ENCODE assay signal across 23 mouse cellular contexts in genomic region chr9:76915093-76915661, GRCm38 (mm10).
DNase-seq lines count a peak whose midpoint lies in the region; ATAC-seq lines count a peak whose summit lies in the region.
"Had no signal": no experiment of that assay in that cellular context is flagged by ENCODE, and none has a peak within 500 bp of the region (broad histone marks: within the 10 kb centered on the region; RNA-seq: fewer than 3 reads in every experiment).

No protein-coding gene starts in this region.

- DNase-seq in adrenal gland, adult 2 months, result peak; percentile 2
- no peak for DNase-seq in adrenal gland, postnatal 36 days
- no peak for DNase-seq in heart, postnatal 25 days (ENCODE audit: low spot score)
- DNase-seq in heart, postnatal 10 days, result peak; percentile 3 to 18
- no peak for DNase-seq in spleen, postnatal 36 days (ENCODE audit: low spot score in 2 of 2)
- no peak for DNase-seq in B cell, adult 2 months
- DNase-seq: adrenal gland, postnatal 14 days; cerebellum, adult 11-12 months; cerebellum, postnatal 14 days; embryo, embryonic 11 days; kidney, postnatal 4 days; lung, embryonic 14.5 days; right cerebral cortex, postnatal 4 days; thymus, postnatal 14 days had no signal

- no peaks in the 10 kb centered on the region for H3K36me3 ChIP-seq in heart, embryonic 13.5 days
- H3K36me3 ChIP-seq: hindbrain, embryonic 13.5 days; limb, embryonic 12.5 days; liver, embryonic 12.5 days; midbrain, embryonic 10.5 days had no signal

- H3K9me3 ChIP-seq in heart, embryonic 13.5 days, result no peaks in the 10 kb centered on the region
- H3K9me3 ChIP-seq: hindbrain, embryonic 13.5 days; limb, embryonic 12.5 days; liver, embryonic 12.5 days; midbrain, embryonic 10.5 days had no signal

- H3K4me1 ChIP-seq in heart, embryonic 13.5 days, result peaks cover 9% of the 10 kb centered on the region
- peaks cover 4% of the 10 kb centered on the region for H3K4me1 ChIP-seq in brown adipose tissue, adult 24 weeks (ENCODE audit: control insufficient read depth, insufficient read depth, insufficient read length, low read length)
- H3K4me1 ChIP-seq: hindbrain, embryonic 13.5 days; limb, embryonic 12.5 days; liver, embryonic 12.5 days; midbrain, embryonic 10.5 days had no signal

- no peaks in the 10 kb centered on the region for H3K27me3 ChIP-seq in heart, embryonic 13.5 days (replicated peaks)
- H3K27me3 ChIP-seq: CH12.LX; hindbrain, embryonic 13.5 days; limb, embryonic 12.5 days; liver, embryonic 12.5 days had no signal

- peak overlapping the region; percentile 5; the same call in 1 of the 2 replicates for H3K27ac ChIP-seq in heart, embryonic 13.5 days (replicated peaks)
- peak overlapping the region; percentile 62 for H3K27ac ChIP-seq in brown adipose tissue, adult 24 weeks (replicated peaks; ENCODE audit: low read depth, low read length)
- H3K27ac ChIP-seq: heart, adult 2 months; hindbrain, embryonic 13.5 days; limb, embryonic 12.5 days; liver, embryonic 12.5 days; macrophage; midbrain, embryonic 10.5 days had no signal

- H3K9ac ChIP-seq in heart, embryonic 13.5 days, result no peak overlapping the region
- H3K9ac ChIP-seq: hindbrain, embryonic 13.5 days; limb, embryonic 12.5 days; liver, embryonic 12.5 days; lung, embryonic 14.5 days had no signal

- 0 out of 2 replicates have a peak overlapping the region, but pooled peaks have one; percentile 22 for H3K4me2 ChIP-seq in heart, embryonic 13.5 days
- H3K4me2 ChIP-seq: hindbrain, embryonic 13.5 days; limb, embryonic 12.5 days; liver, embryonic 12.5 days; lung, embryonic 14.5 days had no signal

- 44% methylated on average over 5 of the region's 5 CpGs for whole genome bisulfite sequencing in heart, embryonic 13.5 days

- no peak for ATAC-seq in heart, embryonic 13.5 days (ENCODE audit: extremely low read depth, insufficient number of reproducible peaks, low FRiP score, low TSS enrichment)
- ATAC-seq: liver, embryonic 12.5 days had no signal

- intact Hi-C loops in heart, postnatal 25 days (cut with DNase I), result no loop called here
- intact Hi-C loops in heart, postnatal 10 days (cut with DNase I), result no loop called here

- no peak overlapping the region for H3K4me3 ChIP-seq in heart, embryonic 13.5 days
- no peak overlapping the region for H3K4me3 ChIP-seq in brown adipose tissue, adult 24 weeks (ENCODE audit: insufficient read depth, low read depth, low read length)
- H3K4me3 ChIP-seq: heart, adult 2 months; hindbrain, embryonic 13.5 days; limb, embryonic 12.5 days; liver, embryonic 12.5 days; midbrain, embryonic 10.5 days had no signal

Comparison
In these comparisons a context has a peak if more than half of its experiments do, and no peak if none do; other contexts are left out.
1. DNase-seq: peak in adrenal gland, adult 2 months (single experiment) and heart, postnatal 10 days (2 of 2); none in adrenal gland, postnatal 36 days (0 of 2), heart, postnatal 25 days (single experiment), spleen, postnatal 36 days (0 of 2) and B cell, adult 2 months (0 of 2).